Mouse (Mus musculus) urinary bladder, adult 2 months (tissue): ENCODE data around the gene Frzb. TPM values are rescaled to one million over a fixed set of nuclear protein-coding genes. Genes with fewer than 3 reads are reported as not detected.
"Not testable (repeated sequence)": the region's sequence is repeated elsewhere in the genome, so short reads cannot be mapped to it uniquely, and the experiment has no call there.

Source experiments
- DNase-seq: peaks from one replicate; pipeline ENCODE4 v3.0.0; 2022; ENCODE audit warnings: low spot score
- polyA plus RNA-seq: library from polyadenylated mRNA; depleted of rRNA; stranded (reverse); fragments of >200 nt; gene quantifications from 2 replicates; pipeline ENCODE4 v1.2.3, GENCODE M21; 2012; rRNA removed

The Frzb gene
- polyA plus RNA-seq: 4.6 and 5.6 TPM in 2 replicates

GRCm38 (mm10) chr2:80447291-80447791 is at the start of gene Frzb:
Frzb (minus strand) TSS chr2:80447625.
- DNase-seq: peak; percentile 24

- not testable (repeated sequence) for DNase-seq
Measured at GRCm38 (mm10) chr2:80495304-80495703, 47.9 kb upstream of the Frzb start.

GRCm38 (mm10) chr2:80486851-80487250 is 39.4 kb upstream of the Frzb start:
- DNase-seq: no peak

- DNase-seq: no peak
Measured at GRCm38 (mm10) chr2:80484951-80485350, 37.5 kb upstream of the Frzb start.

- DNase-seq: no peak
Measured at GRCm38 (mm10) chr2:80475831-80476230, 28.4 kb upstream of the Frzb start.

- DNase-seq: no peak
Measured at GRCm38 (mm10) chr2:80474247-80474796, 26.9 kb upstream of the Frzb start.

GRCm38 (mm10) chr2:80465991-80466821 is 18.8 kb upstream of the Frzb start:
- no peak for DNase-seq

- DNase-seq: no peak
Measured at GRCm38 (mm10) chr2:80461827-80462226, 14.4 kb upstream of the Frzb start.

- DNase-seq: no peak
Measured at GRCm38 (mm10) chr2:80448231-80448630, 806 bp upstream of the Frzb start.

- peak; percentile 25 for DNase-seq
Measured at GRCm38 (mm10) chr2:80446308-80447151, 895 bp downstream of the Frzb start.

GRCm38 (mm10) chr2:80445926-80446307 is 1.5 kb downstream of the Frzb start:
- no peak for DNase-seq

- DNase-seq: no peak
Measured at GRCm38 (mm10) chr2:80445491-80445890, 1.9 kb downstream of the Frzb start.

GRCm38 (mm10) chr2:80444418-80445365 is 2.7 kb downstream of the Frzb start:
- no peak for DNase-seq

- DNase-seq: no peak
Measured at GRCm38 (mm10) chr2:80443962-80444361, 3.5 kb downstream of the Frzb start.

- DNase-seq: no peak
Measured at GRCm38 (mm10) chr2:80441386-80441785, 6.0 kb downstream of the Frzb start.

- DNase-seq: no peak
Measured at GRCm38 (mm10) chr2:80438854-80439253, 8.6 kb downstream of the Frzb start.

GRCm38 (mm10) chr2:80437401-80437800 is 10.0 kb downstream of the Frzb start:
- no peak for DNase-seq

- no peak for DNase-seq
Measured at GRCm38 (mm10) chr2:80434783-80435572, 12.4 kb downstream of the Frzb start.

- no peak for DNase-seq
Measured at GRCm38 (mm10) chr2:80433254-80433876, 14.1 kb downstream of the Frzb start.
